Mouse (Mus musculus): Measurements from ENCODE around the gene Magi2.

- TF ChIP-seq CTCF (IDR thresholded peaks at IDR 0.05; ENCODE audit: extremely low read depth, insufficient read depth, low read length) (no peak), POLR2A (IDR thresholded peaks at IDR 0.05; ENCODE audit: extremely low read depth, insufficient read depth, low read length) (no peak)
Measured at GRCm38 (mm10) chr5:20461709-20462108, 1234.9 kb downstream of the Magi2 start.
